Mouse (Mus musculus): ENCODE data around the gene Myo5c. TPM values are rescaled to one million over a fixed set of nuclear protein-coding genes. Genes with fewer than 3 reads are reported as not detected.

The Myo5c gene
- polyA plus RNA-seq, 1 experiment = 3.9 TPM

- Histone ChIP-seq H3K27ac (ENCODE audit: insufficient read depth, low read length) (no peak overlapping the region), H3K4me3 (replicated peaks; ENCODE audit: insufficient read depth, low read depth, low read length) (peak overlapping the region; percentile 97), H3K4me1 (ENCODE audit: control insufficient read depth, insufficient read depth, low read length) (peaks cover 34% of the 10 kb centered on the region), H3K27me3 (ENCODE audit: control insufficient read depth, insufficient read depth, low read length) (no peaks in the 10 kb centered on the region)
- no peak for TF ChIP-seq CTCF (IDR thresholded peaks at IDR 0.05; ENCODE audit: borderline replicate concordance, insufficient read depth, low read depth, low read length)
- no peak for TF ChIP-seq POLR2A (IDR thresholded peaks at IDR 0.05; ENCODE audit: borderline replicate concordance, insufficient read depth, low read length)
- WGBS = 43% methylated on average over 3 of the region's 3 CpGs
- DNase-seq = no peak
Measured at GRCm38 (mm10) chr9:75315238-75315637, 83.4 kb downstream of the Myo5c start.

DNA sequence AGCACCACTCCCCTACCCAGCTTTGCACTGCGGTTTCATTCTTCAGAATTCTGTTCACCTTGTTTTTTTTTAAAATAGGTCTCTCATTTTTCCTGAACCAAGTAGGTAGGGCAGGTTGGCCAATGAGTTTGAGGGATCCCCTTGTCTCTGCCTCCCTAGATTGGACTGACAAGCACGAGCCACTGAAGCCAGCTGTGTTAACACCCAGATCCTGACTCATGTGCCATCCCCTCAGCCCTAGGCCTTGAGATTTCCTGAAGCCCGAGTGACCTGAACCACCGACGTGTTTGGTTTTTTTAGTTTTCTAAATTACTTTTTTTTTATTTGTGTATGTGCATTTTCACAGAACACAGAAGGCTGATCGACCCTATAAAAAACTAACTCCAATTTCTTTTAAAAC lies 85.0 kb downstream of the Myo5c start:
- H3K27ac ChIP-seq (ENCODE audit: insufficient read depth, low read length) = no peak overlapping the region
- H3K4me1 ChIP-seq (ENCODE audit: control insufficient read depth, insufficient read depth, low read length) = peaks cover 38% of the 10 kb centered on the region
- no peaks in the 10 kb centered on the region for H3K27me3 ChIP-seq (ENCODE audit: control insufficient read depth, insufficient read depth, low read length)
- no peak overlapping the region for H3K4me3 ChIP-seq (replicated peaks; ENCODE audit: insufficient read depth, low read depth, low read length)
- DNase-seq = no peak
- TF ChIP-seq POLR2A (IDR thresholded peaks at IDR 0.05; ENCODE audit: borderline replicate concordance, insufficient read depth, low read length) = no peak
- no peak for TF ChIP-seq CTCF (IDR thresholded peaks at IDR 0.05; ENCODE audit: borderline replicate concordance, insufficient read depth, low read depth, low read length)
- WGBS = 78% methylated on average over 6 of the region's 6 CpGs

GRCm38 (mm10) chr9:75318196-75318595 lies 86.4 kb downstream of the Myo5c start:
- Histone ChIP-seq H3K27me3 (ENCODE audit: control insufficient read depth, insufficient read depth, low read length) (no peaks in the 10 kb centered on the region), H3K27ac (ENCODE audit: insufficient read depth, low read length) (peak overlapping the region; percentile 50; the same call in 1 of the 2 replicates), H3K4me3 (replicated peaks; ENCODE audit: insufficient read depth, low read depth, low read length) (no peak overlapping the region), H3K4me1 (ENCODE audit: control insufficient read depth, insufficient read depth, low read length) (peaks cover 45% of the 10 kb centered on the region)
- no peak for TF ChIP-seq CTCF (IDR thresholded peaks at IDR 0.05; ENCODE audit: borderline replicate concordance, insufficient read depth, low read depth, low read length)
- no peak for TF ChIP-seq POLR2A (IDR thresholded peaks at IDR 0.05; ENCODE audit: borderline replicate concordance, insufficient read depth, low read length)
- 98% methylated on average over 2 of the region's 2 CpGs for WGBS
- no peak for DNase-seq

DNA sequence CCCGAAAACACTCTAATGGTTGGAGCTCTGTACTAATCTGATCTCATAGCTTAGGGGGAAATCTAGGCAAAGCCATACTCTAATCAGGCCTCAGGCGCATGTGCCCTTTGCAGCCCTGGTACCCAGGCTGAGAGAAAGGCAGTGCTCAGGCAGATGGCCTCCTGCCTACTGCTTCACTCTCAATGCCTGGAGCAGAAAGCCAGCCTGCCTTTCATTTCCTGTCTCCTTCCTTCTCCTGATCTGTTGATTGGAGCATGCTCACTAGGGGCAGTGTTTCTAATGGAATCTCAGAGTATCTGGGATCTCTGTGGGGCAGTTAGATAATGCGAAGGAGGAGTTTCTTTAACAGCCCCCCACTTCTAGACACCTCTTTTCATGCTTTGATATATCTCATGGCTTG lies 87.5 kb downstream of the Myo5c start:
- Histone ChIP-seq H3K27me3 (ENCODE audit: control insufficient read depth, insufficient read depth, low read length) (no peaks in the 10 kb centered on the region), H3K27ac (ENCODE audit: insufficient read depth, low read length) (peak overlapping the region; percentile 63; the same call in 1 of the 2 replicates), H3K4me3 (replicated peaks; ENCODE audit: insufficient read depth, low read depth, low read length) (no peak overlapping the region), H3K4me1 (ENCODE audit: control insufficient read depth, insufficient read depth, low read length) (peaks cover 46% of the 10 kb centered on the region)
- DNase-seq = peak; percentile 52 to 69
- 49% methylated on average over 3 of the region's 3 CpGs for WGBS
- TF ChIP-seq CTCF (IDR thresholded peaks at IDR 0.05; ENCODE audit: borderline replicate concordance, insufficient read depth, low read depth, low read length) (peak; percentile 8; the same call in 1 of the 2 replicates), POLR2A (IDR thresholded peaks at IDR 0.05; ENCODE audit: borderline replicate concordance, insufficient read depth, low read length) (0 out of 2 replicates have a peak, but pooled peaks have one; percentile 17)

DNA sequence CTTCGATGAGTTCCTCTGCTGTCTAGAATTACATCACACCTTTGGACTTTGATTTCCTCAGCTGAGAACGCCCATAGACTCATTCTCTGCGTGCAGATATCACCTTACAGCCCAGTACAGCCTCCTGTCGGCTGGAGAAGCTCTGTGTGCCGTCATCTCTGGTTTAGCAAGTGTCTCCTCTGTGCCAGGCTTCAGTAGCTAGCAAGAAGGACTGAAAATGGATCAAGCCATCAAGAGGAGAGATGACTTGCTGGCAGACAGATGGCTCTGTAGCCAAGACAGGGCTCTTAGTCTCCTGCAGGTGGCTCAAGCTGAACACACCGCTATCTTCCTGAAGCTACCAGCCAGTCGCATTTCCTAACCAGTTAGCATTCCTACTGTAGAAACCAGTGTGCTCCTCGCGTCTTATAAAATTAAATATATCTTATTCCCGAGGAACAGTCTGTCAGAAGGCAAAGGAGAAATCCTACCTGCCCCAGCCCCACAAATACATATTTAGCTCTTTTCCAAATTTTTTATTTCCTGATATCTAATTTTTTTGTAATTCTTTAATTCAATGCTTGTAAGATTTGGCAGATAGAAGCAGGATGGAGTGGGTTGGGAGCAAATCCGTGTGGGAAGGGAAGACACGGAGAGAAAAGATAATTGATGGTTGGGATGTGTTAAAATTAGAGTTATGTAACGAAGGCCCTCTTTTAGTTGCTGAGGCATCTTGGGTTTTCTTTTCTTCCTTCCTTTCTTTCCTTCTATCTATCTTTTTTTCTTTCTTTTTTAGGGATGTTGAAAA lies 90.5 kb downstream of the Myo5c start:
- no peaks in the 10 kb centered on the region for H3K27me3 ChIP-seq (ENCODE audit: control insufficient read depth, insufficient read depth, low read length)
- 17% methylated on average over 13 of the region's 13 CpGs for WGBS
- H3K27ac ChIP-seq (ENCODE audit: insufficient read depth, low read length) = peak overlapping the region; percentile 22; the same call in 1 of the 2 replicates
- no peak overlapping the region for H3K4me3 ChIP-seq (replicated peaks; ENCODE audit: insufficient read depth, low read depth, low read length)
- peaks cover 50% of the 10 kb centered on the region for H3K4me1 ChIP-seq (ENCODE audit: control insufficient read depth, insufficient read depth, low read length)
- DNase-seq = peak; percentile 63 to 79
- no peak for TF ChIP-seq POLR2A (IDR thresholded peaks at IDR 0.05; ENCODE audit: borderline replicate concordance, insufficient read depth, low read length)
- peak; percentile 52 for TF ChIP-seq CTCF (IDR thresholded peaks at IDR 0.05; ENCODE audit: borderline replicate concordance, insufficient read depth, low read depth, low read length)

- WGBS = 90% methylated on average over 3 of the region's 3 CpGs
- TF ChIP-seq POLR2A (IDR thresholded peaks at IDR 0.05; ENCODE audit: borderline replicate concordance, insufficient read depth, low read length) (no peak), CTCF (IDR thresholded peaks at IDR 0.05; ENCODE audit: borderline replicate concordance, insufficient read depth, low read depth, low read length) (no peak)
Measured at GRCm38 (mm10) chr9:75328047-75328446, 96.2 kb downstream of the Myo5c start.

DNA sequence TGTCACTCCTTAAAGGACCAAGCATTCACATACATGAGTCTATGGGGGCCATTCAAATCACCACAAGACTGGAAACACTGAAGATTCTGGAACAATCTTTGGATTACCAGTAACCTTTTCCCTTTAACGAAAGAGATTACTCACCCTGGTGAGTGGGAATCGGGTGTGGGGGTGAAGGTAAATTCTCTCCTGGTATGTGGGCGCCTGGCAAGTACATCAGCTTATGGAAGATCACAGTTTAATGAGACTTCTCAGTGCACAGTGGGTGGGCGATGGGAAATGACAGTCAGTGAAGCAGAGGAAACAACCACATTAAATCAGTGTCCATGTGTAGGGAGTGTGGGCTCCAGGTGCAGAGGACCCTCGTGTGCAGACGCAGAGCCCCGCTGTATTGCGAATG lies 99.0 kb downstream of the Myo5c start:
- DNase-seq = no peak
- no peak overlapping the region for H3K27ac ChIP-seq (ENCODE audit: insufficient read depth, low read length)
- no peak for TF ChIP-seq CTCF (IDR thresholded peaks at IDR 0.05; ENCODE audit: borderline replicate concordance, insufficient read depth, low read depth, low read length)
- no peak for TF ChIP-seq POLR2A (IDR thresholded peaks at IDR 0.05; ENCODE audit: borderline replicate concordance, insufficient read depth, low read length)

More at GRCm38 (mm10) chr9:75328047-75328446, 96.2 kb downstream of the Myo5c start:
- Histone ChIP-seq H3K27ac (ENCODE audit: insufficient read depth, low read length) (no peak overlapping the region), H3K4me1 (ENCODE audit: control insufficient read depth, insufficient read depth, low read length) (peaks cover 17% of the 10 kb centered on the region), H3K27me3 (ENCODE audit: control insufficient read depth, insufficient read depth, low read length) (no peaks in the 10 kb centered on the region), H3K4me3 (replicated peaks; ENCODE audit: insufficient read depth, low read depth, low read length) (no peak overlapping the region)
- DNase-seq = no peak

DNA sequence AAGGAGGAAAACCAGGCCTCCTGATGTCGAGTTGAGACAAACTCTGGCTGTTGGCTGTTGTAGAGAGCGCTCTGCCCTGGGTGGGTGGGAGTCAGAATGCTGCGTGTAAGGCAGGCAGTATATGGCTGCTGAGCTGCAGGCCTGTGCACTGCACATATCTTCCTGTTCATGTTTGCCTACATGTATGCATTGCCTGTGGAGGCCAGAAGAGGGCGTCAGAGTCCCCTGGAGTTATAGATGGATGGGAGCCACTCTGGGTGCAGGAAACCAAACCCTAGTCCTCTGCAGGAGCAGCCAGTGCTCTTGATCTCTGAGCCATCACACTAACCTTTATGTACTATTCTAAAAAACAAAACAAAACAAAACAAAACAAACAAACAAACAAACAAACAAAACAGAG lies 102.6 kb downstream of the Myo5c start:
- Histone ChIP-seq H3K4me1 (ENCODE audit: control insufficient read depth, insufficient read depth, low read length) (no peaks in the 10 kb centered on the region), H3K27me3 (ENCODE audit: control insufficient read depth, insufficient read depth, low read length) (no peaks in the 10 kb centered on the region), H3K4me3 (replicated peaks; ENCODE audit: insufficient read depth, low read depth, low read length) (no peak overlapping the region), H3K27ac (ENCODE audit: insufficient read depth, low read length) (no peak overlapping the region)
- TF ChIP-seq POLR2A (IDR thresholded peaks at IDR 0.05; ENCODE audit: borderline replicate concordance, insufficient read depth, low read length) (no peak), CTCF (IDR thresholded peaks at IDR 0.05; ENCODE audit: borderline replicate concordance, insufficient read depth, low read depth, low read length) (peak; percentile 25; the same call in 1 of the 2 replicates)
- 76% methylated on average over 4 of the region's 4 CpGs for WGBS
- no peak for DNase-seq

More for the DNA sequence above, 99.0 kb downstream of the Myo5c start:
- Histone ChIP-seq H3K27me3 (ENCODE audit: control insufficient read depth, insufficient read depth, low read length) (no peaks in the 10 kb centered on the region), H3K4me3 (replicated peaks; ENCODE audit: insufficient read depth, low read depth, low read length) (no peak overlapping the region), H3K4me1 (ENCODE audit: control insufficient read depth, insufficient read depth, low read length) (peaks cover 8% of the 10 kb centered on the region)
- 79% methylated on average over 8 of the region's 8 CpGs for WGBS

Data from cerebellum, adult 2 months (tissue).